Mouse (Mus musculus): ENCODE data around the gene Ifng. TPM values are rescaled to one million over a fixed set of nuclear protein-coding genes. Genes with fewer than 3 reads are reported as not detected.
"Not testable (repeated sequence)": the region's sequence is repeated elsewhere in the genome, so short reads cannot be mapped to it uniquely, and the experiment has no call there.

The Ifng gene
- polyA plus RNA-seq, 1 experiment: not detected

DNA sequence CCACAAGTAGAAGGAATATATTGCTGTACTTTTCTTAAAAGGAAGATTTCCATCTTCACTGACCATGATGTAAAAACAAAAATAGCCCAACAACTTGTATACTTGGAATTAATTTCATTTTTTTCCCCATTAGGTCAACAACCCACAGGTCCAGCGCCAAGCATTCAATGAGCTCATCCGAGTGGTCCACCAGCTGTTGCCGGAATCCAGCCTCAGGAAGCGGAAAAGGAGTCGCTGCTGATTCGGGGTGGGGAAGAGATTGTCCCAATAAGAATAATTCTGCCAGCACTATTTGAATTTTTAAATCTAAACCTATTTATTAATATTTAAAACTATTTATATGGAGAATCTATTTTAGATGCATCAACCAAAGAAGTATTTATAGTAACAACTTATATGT, 4.2 kb downstream of the Ifng start:
- H3K4me3 ChIP-seq (replicated peaks; ENCODE audit: extremely low read depth, low read depth, low read length): no peak overlapping the region
- H3K4me1 ChIP-seq (ENCODE audit: control insufficient read depth, insufficient read depth, low read length): no peaks in the 10 kb centered on the region
- no peak for TF ChIP-seq CTCF (IDR thresholded peaks at IDR 0.05; ENCODE audit: insufficient read depth, low read length)
- TF ChIP-seq POLR2A (IDR thresholded peaks at IDR 0.05; ENCODE audit: borderline replicate concordance, extremely low read depth, low read depth, low read length): no peak
- no peak for DNase-seq
- WGBS: 78% methylated on average over 6 of the region's 6 CpGs

DNA sequence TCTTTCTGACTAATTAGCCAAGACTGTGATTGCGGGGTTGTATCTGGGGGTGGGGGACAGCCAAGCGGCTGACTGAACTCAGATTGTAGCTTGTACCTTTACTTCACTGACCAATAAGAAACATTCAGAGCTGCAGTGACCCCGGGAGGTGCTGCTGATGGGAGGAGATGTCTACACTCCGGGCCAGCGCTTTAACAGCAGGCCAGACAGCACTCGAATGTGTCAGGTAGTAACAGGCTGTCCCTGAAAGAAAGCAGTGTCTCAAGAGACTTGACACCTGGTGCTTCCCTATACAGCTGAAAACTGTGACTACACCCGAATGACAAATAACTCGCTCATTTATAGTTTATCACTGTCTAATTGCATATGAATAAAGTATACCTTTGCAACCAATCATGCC, 4.7 kb downstream of the Ifng start:
- Histone ChIP-seq H3K4me1 (ENCODE audit: control insufficient read depth, insufficient read depth, low read length) (no peaks in the 10 kb centered on the region), H3K4me3 (replicated peaks; ENCODE audit: extremely low read depth, low read depth, low read length) (no peak overlapping the region)
- DNase-seq: no peak
- WGBS: 65% methylated on average over 8 of the region's 8 CpGs
- TF ChIP-seq CTCF (IDR thresholded peaks at IDR 0.05; ENCODE audit: insufficient read depth, low read length) (no peak), POLR2A (IDR thresholded peaks at IDR 0.05; ENCODE audit: borderline replicate concordance, extremely low read depth, low read depth, low read length) (no peak)

DNA sequence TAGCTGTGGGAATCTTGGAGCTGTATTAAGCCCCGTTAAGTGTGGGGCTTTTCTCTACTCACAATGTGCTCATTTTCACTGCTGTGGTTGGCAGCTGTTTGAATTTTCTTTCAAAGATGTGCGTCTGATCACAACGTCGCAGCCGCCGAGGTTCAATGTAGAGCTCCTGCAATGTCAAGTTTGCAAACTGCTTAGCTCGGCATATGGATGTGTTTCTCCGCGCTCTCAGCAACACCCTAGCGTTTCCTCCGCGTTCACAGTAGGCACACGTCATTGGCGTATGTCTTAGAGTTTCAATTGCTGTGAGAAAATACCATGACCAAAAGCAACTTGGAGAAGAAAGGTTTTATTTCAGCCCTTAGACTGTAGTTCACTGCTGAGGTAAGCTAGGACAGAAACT, 5.1 kb downstream of the Ifng start:
- TF ChIP-seq CTCF (IDR thresholded peaks at IDR 0.05; ENCODE audit: insufficient read depth, low read length): no peak
- TF ChIP-seq POLR2A (IDR thresholded peaks at IDR 0.05; ENCODE audit: borderline replicate concordance, extremely low read depth, low read depth, low read length): no peak
- WGBS: 85% methylated on average over 14 of the region's 14 CpGs
- no peaks in the 10 kb centered on the region for H3K4me1 ChIP-seq (ENCODE audit: control insufficient read depth, insufficient read depth, low read length)
- no peak for DNase-seq
- no peak overlapping the region for H3K4me3 ChIP-seq (replicated peaks; ENCODE audit: extremely low read depth, low read depth, low read length)

DNA sequence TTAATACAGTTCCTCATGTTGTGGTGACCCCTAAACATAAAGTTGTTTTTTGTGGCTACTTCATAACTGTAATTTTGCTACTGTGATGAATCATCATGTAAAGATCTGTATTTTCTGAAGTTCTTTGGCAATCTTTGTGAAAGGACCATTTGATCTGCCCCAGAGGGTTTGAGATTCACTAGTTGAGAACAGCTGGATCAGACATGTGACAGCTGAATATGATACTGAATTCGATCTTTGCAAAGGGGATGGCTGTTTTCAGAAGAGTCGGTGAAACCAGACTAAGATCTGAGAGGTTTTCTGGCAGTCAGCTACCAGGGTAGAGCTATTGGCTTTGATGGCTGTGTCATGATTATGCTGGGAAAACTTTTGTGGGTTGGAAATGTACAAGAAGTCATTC, 10.9 kb downstream of the Ifng start:
- Histone ChIP-seq H3K4me3 (replicated peaks; ENCODE audit: extremely low read depth, low read depth, low read length) (no peak overlapping the region), H3K4me1 (ENCODE audit: control insufficient read depth, insufficient read depth, low read length) (no peaks in the 10 kb centered on the region)
- no peak for DNase-seq
- TF ChIP-seq POLR2A (IDR thresholded peaks at IDR 0.05; ENCODE audit: borderline replicate concordance, extremely low read depth, low read depth, low read length): no peak
- TF ChIP-seq CTCF (IDR thresholded peaks at IDR 0.05; ENCODE audit: insufficient read depth, low read length): no peak
- WGBS: 54% methylated on average over 2 of the region's 2 CpGs

DNA sequence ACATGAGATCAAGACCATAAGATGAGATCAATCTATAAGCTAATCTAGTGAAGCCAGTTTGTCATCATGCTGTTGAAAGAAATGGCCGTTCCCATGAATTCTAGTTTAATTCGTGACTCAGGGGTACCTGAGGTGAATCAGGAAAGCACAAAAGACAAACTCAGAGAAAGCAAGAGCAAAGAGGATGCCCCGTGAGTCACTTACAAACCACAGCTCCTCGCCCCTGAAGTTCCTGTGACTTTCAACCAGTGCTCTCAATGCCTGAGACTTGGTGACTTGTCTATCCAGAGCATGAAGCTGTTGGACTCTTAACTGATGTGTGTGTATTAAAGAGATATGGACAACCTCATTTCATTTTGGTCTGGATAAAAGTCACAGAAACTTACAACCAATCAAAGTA, 17.9 kb downstream of the Ifng start:
- TF ChIP-seq CTCF (IDR thresholded peaks at IDR 0.05; ENCODE audit: insufficient read depth, low read length): no peak
- TF ChIP-seq POLR2A (IDR thresholded peaks at IDR 0.05; ENCODE audit: borderline replicate concordance, extremely low read depth, low read depth, low read length): no peak
- Histone ChIP-seq H3K4me1 (ENCODE audit: control insufficient read depth, insufficient read depth, low read length) (no peaks in the 10 kb centered on the region), H3K4me3 (replicated peaks; ENCODE audit: extremely low read depth, low read depth, low read length) (no peak overlapping the region)
- 78% methylated on average over 4 of the region's 4 CpGs for WGBS
- DNase-seq: no peak

DNA sequence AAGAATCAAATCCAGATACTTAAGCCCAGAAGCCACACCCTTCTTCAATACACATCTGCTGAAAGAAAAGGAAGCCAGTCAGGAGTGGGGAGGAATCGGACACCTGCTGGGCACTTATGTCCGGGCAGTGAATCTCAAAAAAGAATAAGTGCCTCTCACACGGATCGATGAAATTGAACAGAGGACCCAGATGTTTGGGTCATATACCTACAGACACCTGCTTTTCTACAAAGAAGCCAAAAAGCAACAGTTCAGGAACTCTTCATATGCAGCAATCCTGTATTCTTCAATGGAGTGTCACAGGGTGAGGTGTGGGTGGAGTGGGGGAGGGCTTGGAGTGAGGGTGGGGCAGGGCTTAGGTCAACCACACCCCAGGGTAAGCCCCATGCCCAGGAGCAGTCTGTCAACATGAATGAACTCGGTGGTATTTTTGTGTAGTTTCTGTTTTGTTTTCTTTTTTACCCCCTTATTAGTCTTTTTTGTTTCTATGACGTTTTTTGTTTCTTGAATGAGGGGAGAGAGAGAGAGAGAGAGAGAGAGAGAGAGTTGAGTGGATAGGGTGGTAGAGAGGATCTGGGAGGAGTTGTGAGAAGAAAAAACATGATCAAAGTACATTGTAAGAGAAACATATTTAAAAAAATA, 20.4 kb downstream of the Ifng start:
- WGBS: 74% methylated on average over 6 of the region's 6 CpGs
- TF ChIP-seq POLR2A (IDR thresholded peaks at IDR 0.05; ENCODE audit: borderline replicate concordance, extremely low read depth, low read depth, low read length): no peak
- no peak for DNase-seq
- no peaks in the 10 kb centered on the region for H3K4me1 ChIP-seq (ENCODE audit: control insufficient read depth, insufficient read depth, low read length)
- H3K4me3 ChIP-seq (replicated peaks; ENCODE audit: extremely low read depth, low read depth, low read length): no peak overlapping the region

DNA sequence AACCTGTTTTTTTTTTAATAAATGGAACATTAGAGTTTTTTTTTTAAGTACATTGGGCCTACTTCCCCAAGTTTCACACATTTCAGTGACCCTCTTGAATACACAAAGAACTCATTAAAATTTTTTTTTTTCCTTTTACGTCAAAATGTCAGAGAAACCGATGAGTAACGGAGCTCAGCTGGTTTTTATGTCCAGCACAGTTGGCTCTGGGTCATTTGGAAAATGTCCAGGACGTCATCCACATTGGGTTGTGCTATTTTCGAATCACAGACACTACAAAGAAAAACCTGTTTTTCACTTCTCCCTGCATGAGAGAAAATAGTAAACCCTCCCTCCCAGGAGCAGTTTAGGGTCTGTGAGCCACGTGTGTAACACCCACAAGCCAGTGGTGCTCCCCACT, 25.6 kb downstream of the Ifng start:
- no peak overlapping the region for H3K4me3 ChIP-seq (replicated peaks; ENCODE audit: extremely low read depth, low read depth, low read length)
- 47% methylated on average over 6 of the region's 6 CpGs for WGBS
- no peak for DNase-seq
- TF ChIP-seq CTCF (IDR thresholded peaks at IDR 0.05; ENCODE audit: insufficient read depth, low read length) (no peak), POLR2A (IDR thresholded peaks at IDR 0.05; ENCODE audit: borderline replicate concordance, extremely low read depth, low read depth, low read length) (no peak)
- no peaks in the 10 kb centered on the region for H3K4me1 ChIP-seq (ENCODE audit: control insufficient read depth, insufficient read depth, low read length)

DNA sequence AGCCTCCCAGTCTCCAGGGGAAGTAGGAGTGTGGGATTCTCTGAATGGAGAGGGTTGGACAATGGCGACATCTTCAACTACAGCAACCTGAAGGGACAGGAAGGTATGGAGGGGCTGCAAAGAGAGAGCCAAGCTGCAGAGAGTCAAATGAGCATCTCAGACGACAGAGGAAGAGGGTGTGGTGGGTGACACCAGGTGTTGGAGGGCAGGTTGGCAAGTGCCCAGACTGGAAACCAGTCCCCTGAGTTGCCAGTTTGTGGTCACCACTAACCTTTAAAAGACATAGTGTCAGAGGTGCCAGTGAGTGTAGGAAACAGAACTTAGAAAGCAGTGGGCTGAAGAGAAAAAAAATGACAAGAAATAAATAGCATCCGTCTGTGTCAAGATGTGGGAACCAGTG, 28.2 kb downstream of the Ifng start:
- H3K4me1 ChIP-seq (ENCODE audit: control insufficient read depth, insufficient read depth, low read length): no peaks in the 10 kb centered on the region
- H3K4me3 ChIP-seq (replicated peaks; ENCODE audit: extremely low read depth, low read depth, low read length): no peak overlapping the region
- TF ChIP-seq POLR2A (IDR thresholded peaks at IDR 0.05; ENCODE audit: borderline replicate concordance, extremely low read depth, low read depth, low read length): no peak
- no peak for TF ChIP-seq CTCF (IDR thresholded peaks at IDR 0.05; ENCODE audit: insufficient read depth, low read length)
- WGBS: 67% methylated on average over 3 of the region's 3 CpGs
- no peak for DNase-seq

DNA sequence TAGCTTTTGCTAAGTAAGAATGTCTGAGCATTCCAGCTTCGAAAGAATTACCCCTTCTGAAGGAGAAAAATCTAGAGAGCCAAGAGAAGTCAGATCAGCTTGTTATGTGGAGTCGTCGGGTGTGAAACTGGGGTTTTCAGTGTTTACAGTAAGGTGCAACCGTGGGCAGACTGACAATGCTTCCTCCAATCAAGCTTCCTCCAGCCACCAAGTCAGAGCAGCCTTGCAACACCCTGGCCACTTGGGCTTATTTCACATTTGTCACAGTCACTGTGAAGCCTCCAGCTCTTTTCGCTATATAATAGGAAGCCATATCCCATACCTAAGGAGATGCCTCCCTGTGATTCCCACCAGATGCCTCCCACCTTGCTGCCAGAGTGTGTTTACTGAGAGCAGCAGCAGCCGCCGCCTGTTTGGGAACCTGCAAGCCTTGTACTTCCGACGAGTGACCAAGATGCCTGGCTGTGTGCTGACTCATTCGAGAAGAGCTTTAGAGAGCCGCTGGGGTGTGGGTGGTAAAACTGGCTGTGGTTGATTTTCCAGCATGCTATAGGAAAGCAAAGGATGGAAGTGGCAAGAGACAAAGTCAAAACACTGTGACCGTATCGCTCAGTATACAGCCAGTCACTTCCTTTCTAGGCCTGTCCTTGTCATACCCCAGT, 29.6 kb downstream of the Ifng start:
- WGBS: 42% methylated on average over 13 of the region's 13 CpGs
- H3K4me3 ChIP-seq (replicated peaks; ENCODE audit: extremely low read depth, low read depth, low read length): no peak overlapping the region
- H3K4me1 ChIP-seq (ENCODE audit: control insufficient read depth, insufficient read depth, low read length): no peaks in the 10 kb centered on the region
- no peak for DNase-seq
- no peak for TF ChIP-seq POLR2A (IDR thresholded peaks at IDR 0.05; ENCODE audit: borderline replicate concordance, extremely low read depth, low read depth, low read length)
- no peak for TF ChIP-seq CTCF (IDR thresholded peaks at IDR 0.05; ENCODE audit: insufficient read depth, low read length)

DNA sequence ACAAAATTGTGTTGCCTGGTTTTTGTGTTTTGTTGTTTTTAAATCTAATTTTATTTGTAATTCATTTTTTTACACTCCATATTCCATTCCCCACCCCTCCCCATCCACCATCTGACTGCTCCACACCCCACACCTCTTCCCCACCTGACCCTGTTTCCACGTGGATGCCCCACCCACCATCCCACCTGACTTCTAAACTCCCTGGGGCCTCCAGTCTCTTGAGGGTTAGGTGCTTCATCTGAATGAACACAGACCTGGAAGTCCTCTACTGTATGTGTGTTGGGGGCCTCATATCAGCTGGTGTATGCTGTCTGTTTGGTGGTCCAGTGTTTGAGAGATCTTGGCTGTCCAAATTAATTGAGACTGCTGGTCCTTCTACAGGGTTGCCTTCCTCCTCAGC, 32.0 kb downstream of the Ifng start:
- 86% methylated on average over 1 of the region's 1 CpGs for WGBS
- H3K4me3 ChIP-seq (replicated peaks; ENCODE audit: extremely low read depth, low read depth, low read length); H3K4me1 ChIP-seq (ENCODE audit: control insufficient read depth, insufficient read depth, low read length); DNase-seq: not testable (repeated sequence)

Data from lung, adult 2 months (tissue).